Mouse (Mus musculus): ENCODE measurements around the gene Ccdc89. TPM values are rescaled to one million over a fixed set of nuclear protein-coding genes. Genes with fewer than 3 reads are reported as not detected.

Ccdc89 gene
- polyA plus RNA-seq, 1 experiment, result 0.25 TPM

DNA sequence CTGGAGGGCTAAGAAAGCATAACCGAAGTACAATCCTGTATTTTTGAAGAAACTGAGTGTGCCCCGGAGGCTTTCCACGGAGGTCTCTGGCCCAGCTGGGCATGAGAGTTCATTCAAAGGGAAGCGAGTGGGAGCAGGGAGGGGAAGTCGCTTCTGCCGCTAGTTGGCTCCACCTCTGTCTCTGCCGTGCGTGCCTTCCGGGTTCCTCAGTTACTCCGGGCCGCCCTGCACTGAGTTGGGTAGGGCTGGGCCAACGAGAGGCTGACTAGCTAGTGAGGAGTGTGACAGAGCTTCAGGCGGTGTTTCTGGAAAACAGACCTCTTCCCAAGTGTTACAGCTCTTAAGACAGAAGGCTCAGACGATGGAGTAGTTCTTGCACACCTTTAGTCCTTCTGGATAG is 34.6 kb downstream of the Ccdc89 start:
- peak; percentile 47 for DNase-seq
- TF ChIP-seq POLR2A (IDR thresholded peaks at IDR 0.05; ENCODE audit: borderline replicate concordance, extremely low read depth, low read depth, low read length) (no peak), CTCF (IDR thresholded peaks at IDR 0.05; ENCODE audit: insufficient read depth, low read length) (peak; percentile 46)
- peaks cover 7% of the 10 kb centered on the region; the same call in 1 of the 2 replicates for H3K4me1 ChIP-seq (ENCODE audit: control insufficient read depth, insufficient read depth, low read length)
- WGBS, result 14% methylated on average over 14 of the region's 14 CpGs
- H3K4me3 ChIP-seq (replicated peaks; ENCODE audit: extremely low read depth, low read depth, low read length), result no peak overlapping the region

GRCm38 (mm10) chr7:90461441-90461840 is 35.1 kb downstream of the Ccdc89 start:
- Histone ChIP-seq H3K4me3 (replicated peaks; ENCODE audit: extremely low read depth, low read depth, low read length) (no peak overlapping the region), H3K4me1 (ENCODE audit: control insufficient read depth, insufficient read depth, low read length) (peaks cover 3% of the 10 kb centered on the region; the same call in 1 of the 2 replicates)
- TF ChIP-seq POLR2A (IDR thresholded peaks at IDR 0.05; ENCODE audit: borderline replicate concordance, extremely low read depth, low read depth, low read length) (no peak), CTCF (IDR thresholded peaks at IDR 0.05; ENCODE audit: insufficient read depth, low read length) (no peak)
- WGBS, result 90% methylated on average over 5 of the region's 5 CpGs
- DNase-seq, result no peak

GRCm38 (mm10) chr7:90473511-90473910 is 47.1 kb downstream of the Ccdc89 start:
- DNase-seq, result no peak
- TF ChIP-seq POLR2A (IDR thresholded peaks at IDR 0.05; ENCODE audit: borderline replicate concordance, extremely low read depth, low read depth, low read length) (no peak), CTCF (IDR thresholded peaks at IDR 0.05; ENCODE audit: insufficient read depth, low read length) (no peak)
- WGBS, result 42% methylated on average over 2 of the region's 2 CpGs
- peaks cover 3% of the 10 kb centered on the region; the same call in 1 of the 2 replicates for H3K4me1 ChIP-seq (ENCODE audit: control insufficient read depth, insufficient read depth, low read length)
- H3K4me3 ChIP-seq (replicated peaks; ENCODE audit: extremely low read depth, low read depth, low read length), result no peak overlapping the region

GRCm38 (mm10) chr7:90475793-90476312 is 49.5 kb downstream of the Ccdc89 start, which contains the start of gene Tmem126b:
Tmem126b (minus strand) TSS chr7:90476001.
- TF ChIP-seq CTCF (IDR thresholded peaks at IDR 0.05; ENCODE audit: insufficient read depth, low read length) (no peak), POLR2A (IDR thresholded peaks at IDR 0.05; ENCODE audit: borderline replicate concordance, extremely low read depth, low read depth, low read length) (peak; percentile 94)
- Histone ChIP-seq H3K4me3 (replicated peaks; ENCODE audit: extremely low read depth, low read depth, low read length) (peak within 1 kb of the TSS; percentile 94), H3K4me1 (ENCODE audit: control insufficient read depth, insufficient read depth, low read length) (peaks cover 3% of the 10 kb centered on the region; the same call in 1 of the 2 replicates)
- DNase-seq, result peak; percentile 100
- under 1% methylated on average over 36 of the region's 36 CpGs for WGBS

- under 1% methylated on average over 32 of the region's 32 CpGs for WGBS
- no peak for DNase-seq
- H3K4me1 ChIP-seq (ENCODE audit: control insufficient read depth, insufficient read depth, low read length), result peaks cover 3% of the 10 kb centered on the region; the same call in 1 of the 2 replicates
- peak within 1 kb of the TSS; percentile 94 for H3K4me3 ChIP-seq (replicated peaks; ENCODE audit: extremely low read depth, low read depth, low read length)
- TF ChIP-seq CTCF (IDR thresholded peaks at IDR 0.05; ENCODE audit: insufficient read depth, low read length) (no peak), POLR2A (IDR thresholded peaks at IDR 0.05; ENCODE audit: borderline replicate concordance, extremely low read depth, low read depth, low read length) (no peak)
Observed at GRCm38 (mm10) chr7:90476313-90477245, 50.2 kb downstream of the Ccdc89 start, which contains the start of gene Dlg2. Dlg2 (plus strand) TSS chr7:90476672.

Other genes with a start within 250 kb of the Ccdc89 start
- gene Ccdc83, start 160.8 kb upstream of the Ccdc89 start, polyA plus RNA-seq (2012; rRNA removed), result 0.13 TPM in 1 of 2 replicates, not detected in the other
- gene Sytl2, start 124.3 kb upstream of the Ccdc89 start, polyA plus RNA-seq (2012; rRNA removed), result 7.6 and 14.0 TPM in 2 replicates
- 41.3 and 57.3 TPM in 2 replicates for gene Crebzf, start 16.2 kb downstream of the Ccdc89 start, polyA plus RNA-seq (2012; rRNA removed)
- gene Tmem126a, start 30.7 kb downstream of the Ccdc89 start, polyA plus RNA-seq (2012; rRNA removed), result 6.8 and 13.8 TPM in 2 replicates
- gene Tmem126b, start 49.4 kb downstream of the Ccdc89 start, polyA plus RNA-seq (2012; rRNA removed), result 5.2 and 6.1 TPM in 2 replicates
- 0.14 and 1.3 TPM in 2 replicates for gene Dlg2, start 50.1 kb downstream of the Ccdc89 start, polyA plus RNA-seq (2012; rRNA removed)